Mouse (Mus musculus) effector memory CD4-positive, alpha-beta T cell, adult 7 months (primary cell): ENCODE measurements around the gene Prps1. TPM values are rescaled to one million over a fixed set of nuclear protein-coding genes. Genes with fewer than 3 reads are reported as not detected.

Experiments used
- polyA plus RNA-seq: library from polyadenylated mRNA; unstranded; fragments of 100-300 nt; shearing (Covaris generic); gene quantifications from one replicate; pipeline ENCODE4 v1.2.1, GENCODE M21; 2017

Gene Prps1
- 87.0 TPM for polyA plus RNA-seq

DNA sequence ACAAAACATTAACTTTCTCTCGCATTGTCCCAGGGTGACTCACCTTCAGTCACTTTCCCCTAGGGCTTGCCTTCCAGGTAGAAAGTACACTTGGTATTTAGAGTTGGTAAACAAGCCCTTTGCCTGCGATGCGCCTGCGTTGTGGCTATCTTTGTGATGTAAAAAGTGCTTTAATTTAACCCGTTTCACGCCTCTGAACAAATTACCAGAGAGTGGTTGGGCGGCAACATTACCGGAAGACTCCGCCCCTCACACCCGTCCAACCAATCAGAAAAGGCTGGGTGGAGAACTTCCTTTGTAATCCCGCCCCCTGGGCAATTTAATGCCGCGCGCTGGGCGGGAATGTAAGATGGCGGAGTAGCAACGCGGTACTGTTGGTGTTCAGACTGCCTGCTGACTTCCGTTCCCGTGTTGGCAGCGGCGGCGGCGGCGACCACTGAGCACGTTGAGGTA, at the start of gene Prps1:
Gene Prps1 (plus strand): TSS at position 335 of the 453 bp plus-strand sequence.

Other genes with a start within 250 kb of the Prps1 start
- gene Frmpd3, start 114.3 kb upstream of the Prps1 start, polyA plus RNA-seq = not detected
- gene Tsc22d3, start 144.0 kb downstream of the Prps1 start, polyA plus RNA-seq = 664 TPM
- gene Mid2, start 208.0 kb downstream of the Prps1 start, polyA plus RNA-seq = 1.8 TPM